Mouse (Mus musculus): ENCODE measurements around the gene Abca17.

GRCm38 (mm10) chr17:24352370-24353194, 1.7 kb upstream of the Abca17 start:
- TF ChIP-seq USF1 (IDR thresholded peaks at IDR 0.05; ENCODE audit: low read depth) = no peak
- TF ChIP-seq CTCF (IDR thresholded peaks at IDR 0.05; ENCODE audit: control insufficient read depth, insufficient read depth, insufficient read length) = no peak
- TF ChIP-seq MYOG (IDR thresholded peaks at IDR 0.05; ENCODE audit: control insufficient read depth, extremely low read depth, insufficient read length) = no peak
- TF ChIP-seq CEBPB (IDR thresholded peaks at IDR 0.05; ENCODE audit: low read depth) = no peak
